Mouse (Mus musculus): ENCODE data around the gene Esp16.
"Not testable (repeated sequence)": the region's sequence is repeated elsewhere in the genome, so short reads cannot be mapped to it uniquely, and the experiment has no call there.

The Esp16 gene

GRCm38 (mm10) chr17:39535842-39536241, at the start of gene Esp16:
Gene Esp16 (plus strand): TSS chr17:39536142.
- DNase-seq, result not testable (repeated sequence)

GRCm38 (mm10) chr17:39498043-39498442, 37.9 kb upstream of the Esp16 start:
- not testable (repeated sequence) for DNase-seq

Data from cerebellum, adult 9-10 months (tissue).